Mouse (Mus musculus): ENCODE results near the gene Myom1. TPM values are rescaled to one million over a fixed set of nuclear protein-coding genes. Genes with fewer than 3 reads are reported as not detected.

Myom1 gene
- polyA plus RNA-seq, 1 experiment from 2014 or later: 2.8 TPM

- no peak for ATAC-seq (ENCODE audit: low FRiP score, low read depth)
- Histone ChIP-seq H3K27me3 (replicated peaks) (no peaks in the 10 kb centered on the region), H3K27ac (no peak overlapping the region), H3K36me3 (no peaks in the 10 kb centered on the region), H3K4me1 (no peaks in the 10 kb centered on the region), H3K4me2 (replicated peaks) (no peak overlapping the region), H3K4me3 (no peak overlapping the region), H3K9ac (no peak overlapping the region), H3K9me3 (no peaks in the 10 kb centered on the region)
- 85% methylated on average over 3 of the region's 3 CpGs for WGBS
Measured at GRCm38 (mm10) chr17:71008676-71009075, 6.2 kb downstream of the Myom1 start.

GRCm38 (mm10) chr17:71009751-71010150 lies 7.3 kb downstream of the Myom1 start:
- no peak for ATAC-seq (ENCODE audit: low FRiP score, low read depth)
- H3K4me1 ChIP-seq: no peaks in the 10 kb centered on the region
- no peaks in the 10 kb centered on the region for H3K9me3 ChIP-seq
- 70% methylated on average over 1 of the region's 1 CpGs for WGBS
- H3K36me3 ChIP-seq: no peaks in the 10 kb centered on the region
- no peaks in the 10 kb centered on the region for H3K27me3 ChIP-seq (replicated peaks)
- no peak overlapping the region for H3K4me2 ChIP-seq (replicated peaks)
- no peak overlapping the region for H3K27ac ChIP-seq
- no peak overlapping the region for H3K9ac ChIP-seq
- no peak overlapping the region for H3K4me3 ChIP-seq

- Histone ChIP-seq H3K4me1 (no peaks in the 10 kb centered on the region), H3K9me3 (no peaks in the 10 kb centered on the region), H3K36me3 (no peaks in the 10 kb centered on the region), H3K9ac (no peak overlapping the region), H3K27me3 (replicated peaks) (no peaks in the 10 kb centered on the region), H3K4me3 (no peak overlapping the region), H3K4me2 (replicated peaks) (no peak overlapping the region), H3K27ac (no peak overlapping the region)
- WGBS: 59% methylated on average over 7 of the region's 7 CpGs
- ATAC-seq (ENCODE audit: low FRiP score, low read depth): no peak
Measured at GRCm38 (mm10) chr17:71010646-71011242, 8.3 kb downstream of the Myom1 start.

GRCm38 (mm10) chr17:71011931-71012662 lies 9.7 kb downstream of the Myom1 start:
- H3K4me2 ChIP-seq (replicated peaks): no peak overlapping the region
- H3K9ac ChIP-seq: no peak overlapping the region
- WGBS: 92% methylated on average over 9 of the region's 9 CpGs
- H3K27ac ChIP-seq: no peak overlapping the region
- H3K9me3 ChIP-seq: no peaks in the 10 kb centered on the region
- no peak for ATAC-seq (ENCODE audit: low FRiP score, low read depth)
- H3K4me3 ChIP-seq: no peak overlapping the region
- no peaks in the 10 kb centered on the region for H3K4me1 ChIP-seq
- no peaks in the 10 kb centered on the region for H3K27me3 ChIP-seq (replicated peaks)
- no peaks in the 10 kb centered on the region for H3K36me3 ChIP-seq

- no peak for ATAC-seq (ENCODE audit: low FRiP score, low read depth)
- Histone ChIP-seq H3K36me3 (no peaks in the 10 kb centered on the region), H3K9me3 (no peaks in the 10 kb centered on the region), H3K4me3 (no peak overlapping the region), H3K4me2 (replicated peaks) (no peak overlapping the region), H3K27me3 (replicated peaks) (no peaks in the 10 kb centered on the region), H3K9ac (no peak overlapping the region), H3K4me1 (no peaks in the 10 kb centered on the region), H3K27ac (no peak overlapping the region)
- WGBS: 94% methylated on average over 6 of the region's 6 CpGs
Measured at GRCm38 (mm10) chr17:71013105-71013504, 10.7 kb downstream of the Myom1 start.

- H3K4me2 ChIP-seq (replicated peaks): no peak overlapping the region
- H3K4me1 ChIP-seq: 0 out of 2 replicates have a peak, but pooled peaks cover 3% of the 10 kb centered on the region
- H3K27me3 ChIP-seq (replicated peaks): no peaks in the 10 kb centered on the region
- no peak overlapping the region for H3K9ac ChIP-seq
- no peak overlapping the region for H3K4me3 ChIP-seq
- ATAC-seq (ENCODE audit: low FRiP score, low read depth): no peak
- WGBS: 58% methylated on average over 5 of the region's 5 CpGs
- no peaks in the 10 kb centered on the region for H3K36me3 ChIP-seq
- no peaks in the 10 kb centered on the region for H3K9me3 ChIP-seq
- no peak overlapping the region for H3K27ac ChIP-seq
Measured at GRCm38 (mm10) chr17:71014911-71015310, 12.5 kb downstream of the Myom1 start.

GRCm38 (mm10) chr17:71017457-71017998 lies 15.1 kb downstream of the Myom1 start:
- H3K4me2 ChIP-seq (replicated peaks): no peak overlapping the region
- 0 out of 2 replicates have a peak, but pooled peaks cover 3% of the 10 kb centered on the region for H3K4me1 ChIP-seq
- no peak for ATAC-seq (ENCODE audit: low FRiP score, low read depth)
- no peak overlapping the region for H3K4me3 ChIP-seq
- no peaks in the 10 kb centered on the region for H3K27me3 ChIP-seq (replicated peaks)
- H3K9ac ChIP-seq: no peak overlapping the region
- no peaks in the 10 kb centered on the region for H3K9me3 ChIP-seq
- no peak overlapping the region for H3K27ac ChIP-seq
- no peaks in the 10 kb centered on the region for H3K36me3 ChIP-seq
- WGBS: 95% methylated on average over 4 of the region's 4 CpGs

GRCm38 (mm10) chr17:71018151-71018550 lies 15.7 kb downstream of the Myom1 start:
- H3K27ac ChIP-seq: no peak overlapping the region
- H3K27me3 ChIP-seq (replicated peaks): no peaks in the 10 kb centered on the region
- no peak overlapping the region for H3K4me3 ChIP-seq
- no peak overlapping the region for H3K9ac ChIP-seq
- no peaks in the 10 kb centered on the region for H3K36me3 ChIP-seq
- no peak overlapping the region for H3K4me2 ChIP-seq (replicated peaks)
- 0 out of 2 replicates have a peak, but pooled peaks cover 3% of the 10 kb centered on the region for H3K4me1 ChIP-seq
- no peak for ATAC-seq (ENCODE audit: low FRiP score, low read depth)
- H3K9me3 ChIP-seq: no peaks in the 10 kb centered on the region
- WGBS: 92% methylated on average over 3 of the region's 3 CpGs

GRCm38 (mm10) chr17:71018616-71019308 lies 16.3 kb downstream of the Myom1 start:
- H3K9me3 ChIP-seq: no peaks in the 10 kb centered on the region
- no peak overlapping the region for H3K9ac ChIP-seq
- no peaks in the 10 kb centered on the region for H3K27me3 ChIP-seq (replicated peaks)
- no peaks in the 10 kb centered on the region for H3K36me3 ChIP-seq
- 0 out of 2 replicates have a peak, but pooled peaks cover 3% of the 10 kb centered on the region for H3K4me1 ChIP-seq
- no peak for ATAC-seq (ENCODE audit: low FRiP score, low read depth)
- H3K27ac ChIP-seq: no peak overlapping the region
- H3K4me2 ChIP-seq (replicated peaks): no peak overlapping the region
- 86% methylated on average over 15 of the region's 15 CpGs for WGBS
- no peak overlapping the region for H3K4me3 ChIP-seq

- Histone ChIP-seq H3K4me3 (no peak overlapping the region), H3K27ac (no peak overlapping the region), H3K27me3 (replicated peaks) (no peaks in the 10 kb centered on the region), H3K9ac (no peak overlapping the region), H3K4me2 (replicated peaks) (no peak overlapping the region), H3K9me3 (no peaks in the 10 kb centered on the region), H3K36me3 (no peaks in the 10 kb centered on the region), H3K4me1 (0 out of 2 replicates have a peak, but pooled peaks cover 3% of the 10 kb centered on the region)
- WGBS: 42% methylated on average over 6 of the region's 6 CpGs
- ATAC-seq (ENCODE audit: low FRiP score, low read depth): no peak
Measured at GRCm38 (mm10) chr17:71019309-71019655, 16.8 kb downstream of the Myom1 start.

GRCm38 (mm10) chr17:71019860-71020259 lies 17.4 kb downstream of the Myom1 start:
- Histone ChIP-seq H3K9ac (no peak overlapping the region), H3K27me3 (replicated peaks) (no peaks in the 10 kb centered on the region), H3K4me3 (no peak overlapping the region), H3K27ac (no peak overlapping the region), H3K36me3 (no peaks in the 10 kb centered on the region), H3K9me3 (no peaks in the 10 kb centered on the region), H3K4me1 (0 out of 2 replicates have a peak, but pooled peaks cover 3% of the 10 kb centered on the region), H3K4me2 (replicated peaks) (no peak overlapping the region)
- ATAC-seq (ENCODE audit: low FRiP score, low read depth): no peak
- 61% methylated on average over 9 of the region's 9 CpGs for WGBS

- ATAC-seq (ENCODE audit: low FRiP score, low read depth): no peak
- Histone ChIP-seq H3K27ac (no peak overlapping the region), H3K27me3 (replicated peaks) (no peaks in the 10 kb centered on the region), H3K9ac (no peak overlapping the region), H3K9me3 (no peaks in the 10 kb centered on the region), H3K4me3 (no peak overlapping the region), H3K4me2 (replicated peaks) (no peak overlapping the region), H3K36me3 (no peaks in the 10 kb centered on the region), H3K4me1 (0 out of 2 replicates have a peak, but pooled peaks cover 3% of the 10 kb centered on the region)
- 90% methylated on average over 13 of the region's 13 CpGs for WGBS
Measured at GRCm38 (mm10) chr17:71022841-71023240, 20.4 kb downstream of the Myom1 start.

All from neural tube, embryonic 12.5 days (tissue).